Mouse (Mus musculus): ENCODE results near the gene Fam104a. TPM values are rescaled to one million over a fixed set of nuclear protein-coding genes. Genes with fewer than 3 reads are reported as not detected.

The Fam104a gene
- polyA plus RNA-seq, 1 experiment from 2014 or later, result 58.5 TPM

DNA sequence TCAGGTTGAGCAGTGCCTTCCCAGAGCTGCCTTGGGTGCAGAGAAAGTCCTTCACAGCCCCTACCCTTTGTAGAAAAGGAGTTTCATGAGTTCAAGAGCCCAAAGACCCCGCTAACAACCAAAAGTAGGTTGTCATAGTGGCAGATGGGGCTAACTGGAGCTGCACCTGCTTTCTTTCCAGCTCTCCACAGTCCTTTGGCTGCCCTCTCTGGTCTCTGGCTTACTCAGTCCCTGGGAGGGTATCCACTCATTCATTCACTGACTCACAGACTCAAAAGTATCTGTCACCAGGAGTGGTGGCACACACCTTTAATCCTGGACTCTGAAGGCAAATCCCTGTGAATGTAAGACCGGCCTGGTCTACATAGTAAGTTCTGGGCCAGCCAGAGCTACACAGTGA lies 32.2 kb upstream of the Fam104a start:
- H3K27ac ChIP-seq, result no peak overlapping the region
- no peak for ATAC-seq
- H3K27me3 ChIP-seq (replicated peaks), result peaks cover 24% of the 10 kb centered on the region; the same call in 1 of the 2 replicates
- H3K36me3 ChIP-seq, result no peaks in the 10 kb centered on the region
- no peaks in the 10 kb centered on the region for H3K9me3 ChIP-seq (replicated peaks)
- H3K4me3 ChIP-seq, result no peak overlapping the region
- no peak overlapping the region for H3K4me2 ChIP-seq
- H3K9ac ChIP-seq, result no peak overlapping the region
- H3K4me1 ChIP-seq, result peaks cover 9% of the 10 kb centered on the region; the same call in 1 of the 2 replicates
- 67% methylated on average over 2 of the region's 2 CpGs for WGBS (ENCODE audit: insufficient replicate concordance)

DNA sequence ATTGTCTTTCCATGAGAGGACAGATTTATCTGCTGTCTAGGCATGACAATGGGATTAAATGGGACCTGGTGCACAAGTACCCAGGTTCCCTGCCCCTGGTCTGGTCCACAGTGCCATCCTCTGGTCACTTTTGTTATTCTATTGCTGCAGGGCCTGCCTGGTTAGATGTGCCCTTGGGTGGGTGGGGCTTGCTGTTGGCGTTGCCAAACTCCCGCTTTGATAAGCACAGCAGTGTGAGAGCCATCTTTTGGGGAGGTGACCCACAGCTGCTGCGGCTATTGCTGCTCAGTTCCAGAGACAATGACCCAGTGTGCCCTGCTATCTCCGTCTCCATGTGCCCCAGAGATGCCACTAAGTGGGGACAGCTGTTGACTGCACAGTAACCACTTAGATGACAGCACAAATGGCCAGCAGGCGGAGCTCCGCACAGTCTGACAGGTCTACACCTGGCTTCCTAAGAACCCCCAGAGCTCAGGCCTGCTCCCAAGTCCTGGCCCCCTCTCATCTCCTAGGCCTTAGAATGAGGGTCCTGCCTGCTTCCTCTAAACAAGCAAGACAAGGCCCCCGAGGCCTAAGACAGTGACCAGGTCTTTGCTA lies 31.2 kb upstream of the Fam104a start:
- H3K4me2 ChIP-seq, result no peak overlapping the region
- H3K4me3 ChIP-seq, result no peak overlapping the region
- WGBS (ENCODE audit: insufficient replicate concordance), result 51% methylated on average over 7 of the region's 7 CpGs
- H3K9ac ChIP-seq, result no peak overlapping the region
- peaks cover 9% of the 10 kb centered on the region; the same call in 1 of the 2 replicates for H3K4me1 ChIP-seq
- H3K27me3 ChIP-seq (replicated peaks), result peaks cover 34% of the 10 kb centered on the region
- H3K9me3 ChIP-seq (replicated peaks), result no peaks in the 10 kb centered on the region
- H3K27ac ChIP-seq, result no peak overlapping the region
- no peaks in the 10 kb centered on the region for H3K36me3 ChIP-seq
- ATAC-seq, result peak; percentile 31

DNA sequence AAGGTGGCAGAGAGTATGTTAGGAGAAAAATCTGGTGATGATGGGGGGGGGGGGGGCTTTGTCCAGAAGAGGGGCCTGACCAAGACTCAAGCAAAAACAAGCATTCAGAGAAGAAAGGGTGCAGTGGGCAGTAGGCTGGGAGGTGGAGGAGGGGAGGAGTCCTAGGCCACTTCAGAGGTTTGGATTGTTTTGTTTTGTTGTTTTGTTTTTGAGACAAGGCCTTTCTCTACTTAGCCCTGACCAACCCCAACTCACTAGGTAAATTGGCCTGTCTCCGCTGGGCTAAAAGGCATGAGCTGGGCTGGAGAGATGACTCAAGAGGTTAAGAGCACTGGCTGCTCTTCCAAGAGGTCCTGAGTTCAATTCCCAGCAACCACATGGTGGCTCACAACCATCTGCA lies 27.1 kb upstream of the Fam104a start:
- no peaks in the 10 kb centered on the region for H3K9me3 ChIP-seq (replicated peaks)
- H3K4me1 ChIP-seq, result peaks cover 7% of the 10 kb centered on the region; the same call in 1 of the 2 replicates
- H3K36me3 ChIP-seq, result no peaks in the 10 kb centered on the region
- ATAC-seq, result no peak
- no peak overlapping the region for H3K4me3 ChIP-seq
- no peak overlapping the region for H3K9ac ChIP-seq
- H3K27me3 ChIP-seq (replicated peaks), result peaks cover 47% of the 10 kb centered on the region
- WGBS (ENCODE audit: insufficient replicate concordance), result 74% methylated on average over 1 of the region's 1 CpGs
- no peak overlapping the region for H3K27ac ChIP-seq
- H3K4me2 ChIP-seq, result no peak overlapping the region

DNA sequence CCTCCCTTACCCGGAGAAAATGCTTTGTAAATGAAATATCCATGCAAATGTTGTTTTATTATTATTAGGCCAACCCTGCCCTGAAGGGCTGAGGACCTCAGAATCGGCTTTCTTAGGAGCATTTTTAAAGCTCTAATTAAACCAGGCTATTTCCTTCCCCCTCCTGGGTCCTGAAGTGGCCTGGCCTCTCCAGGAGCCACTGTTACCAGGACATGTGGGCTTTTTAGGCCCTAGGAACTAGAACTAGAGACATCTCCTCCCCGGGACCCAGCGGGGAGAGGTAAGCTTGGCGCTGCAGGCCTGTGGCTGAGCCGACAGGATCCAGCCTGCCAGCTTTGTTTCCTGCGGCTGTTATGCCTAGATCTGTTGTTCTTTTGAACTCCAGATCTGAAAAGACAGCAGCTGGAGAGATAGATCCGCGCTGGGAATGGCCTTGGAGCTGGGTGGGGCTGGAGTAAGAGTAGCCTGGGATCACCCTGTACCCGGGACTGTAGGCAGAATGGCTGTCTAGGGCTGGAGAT lies 26.4 kb upstream of the Fam104a start:
- H3K27me3 ChIP-seq (replicated peaks), result peaks cover 47% of the 10 kb centered on the region
- no peak overlapping the region for H3K27ac ChIP-seq
- no peak overlapping the region for H3K4me3 ChIP-seq
- 18% methylated on average over 10 of the region's 10 CpGs for WGBS (ENCODE audit: insufficient replicate concordance)
- no peak overlapping the region for H3K4me2 ChIP-seq
- no peaks in the 10 kb centered on the region for H3K9me3 ChIP-seq (replicated peaks)
- H3K9ac ChIP-seq, result no peak overlapping the region
- ATAC-seq, result no peak
- H3K4me1 ChIP-seq, result peaks cover 5% of the 10 kb centered on the region; the same call in 1 of the 2 replicates
- no peaks in the 10 kb centered on the region for H3K36me3 ChIP-seq

DNA sequence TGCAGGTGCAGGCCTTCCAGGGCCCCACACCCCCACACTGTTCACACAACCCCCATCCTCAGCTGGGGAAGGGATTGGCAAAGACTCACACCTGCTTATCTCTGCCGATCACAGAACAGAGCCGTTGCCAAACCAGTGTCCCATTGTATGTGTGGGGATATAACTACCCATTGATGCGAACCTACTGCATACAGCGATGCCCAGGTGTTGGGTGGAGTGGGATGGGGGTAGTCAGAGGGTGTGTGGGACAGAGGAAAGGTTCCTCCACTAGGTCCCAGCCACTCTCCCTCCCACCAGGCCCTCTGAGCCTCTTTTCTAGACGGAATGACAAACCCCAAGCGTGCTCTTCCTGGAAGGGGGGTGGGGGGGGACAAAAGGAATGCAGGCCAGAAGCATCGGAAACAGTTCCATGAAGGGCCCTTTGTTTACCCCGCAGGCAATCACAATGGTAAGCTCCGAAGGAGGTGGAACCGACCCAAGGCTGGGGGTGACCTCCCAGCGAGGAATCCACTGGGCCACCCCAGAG lies 25.8 kb upstream of the Fam104a start, which contains the start of gene Cpsf4l:
Gene Cpsf4l, minus strand, starts transcription at position 287 of the 526 bp plus-strand sequence.
- no peak within 1 kb of the TSS for H3K4me2 ChIP-seq
- H3K4me3 ChIP-seq, result no peak within 1 kb of the TSS
- ATAC-seq, result no peak; the same call in 1 of the 2 replicates
- H3K9me3 ChIP-seq (replicated peaks), result no peaks in the 10 kb centered on the region
- 0 out of 2 replicates have a peak, but pooled peaks cover under 1% of the 10 kb centered on the region for H3K4me1 ChIP-seq
- H3K36me3 ChIP-seq, result no peaks in the 10 kb centered on the region
- H3K27ac ChIP-seq, result no peak within 1 kb of the TSS
- no peak within 1 kb of the TSS for H3K9ac ChIP-seq
- H3K27me3 ChIP-seq (replicated peaks), result peaks cover 47% of the 10 kb centered on the region
- WGBS (ENCODE audit: insufficient replicate concordance), result 21% methylated on average over 11 of the region's 11 CpGs

DNA sequence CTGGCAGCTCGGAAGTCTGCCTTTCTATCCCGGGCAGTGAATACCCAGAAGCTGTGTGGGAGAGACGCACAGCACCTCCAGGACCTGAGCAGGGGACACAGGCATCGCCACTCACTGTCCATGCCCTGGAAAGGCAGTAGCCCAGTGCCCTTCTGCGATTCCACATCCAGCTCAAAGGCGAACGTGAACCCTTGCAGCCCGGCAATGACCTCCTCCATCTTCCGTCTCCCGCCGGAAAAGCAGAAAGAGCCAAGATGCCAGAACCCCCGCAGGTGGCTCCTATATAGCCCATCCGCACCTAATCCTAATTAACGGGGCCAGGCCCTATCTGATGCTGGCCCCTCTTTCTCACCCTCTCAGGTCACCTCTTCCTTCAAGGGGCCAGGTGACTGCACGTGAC lies 25.3 kb upstream of the Fam104a start:
- H3K4me3 ChIP-seq, result no peak overlapping the region
- no peak overlapping the region for H3K4me2 ChIP-seq
- H3K36me3 ChIP-seq, result no peaks in the 10 kb centered on the region
- H3K9me3 ChIP-seq (replicated peaks), result no peaks in the 10 kb centered on the region
- H3K4me1 ChIP-seq, result no peaks in the 10 kb centered on the region
- WGBS (ENCODE audit: insufficient replicate concordance), result 29% methylated on average over 15 of the region's 15 CpGs
- H3K27ac ChIP-seq, result no peak overlapping the region
- no peak overlapping the region for H3K9ac ChIP-seq
- ATAC-seq, result no peak
- H3K27me3 ChIP-seq (replicated peaks), result peaks cover 47% of the 10 kb centered on the region

DNA sequence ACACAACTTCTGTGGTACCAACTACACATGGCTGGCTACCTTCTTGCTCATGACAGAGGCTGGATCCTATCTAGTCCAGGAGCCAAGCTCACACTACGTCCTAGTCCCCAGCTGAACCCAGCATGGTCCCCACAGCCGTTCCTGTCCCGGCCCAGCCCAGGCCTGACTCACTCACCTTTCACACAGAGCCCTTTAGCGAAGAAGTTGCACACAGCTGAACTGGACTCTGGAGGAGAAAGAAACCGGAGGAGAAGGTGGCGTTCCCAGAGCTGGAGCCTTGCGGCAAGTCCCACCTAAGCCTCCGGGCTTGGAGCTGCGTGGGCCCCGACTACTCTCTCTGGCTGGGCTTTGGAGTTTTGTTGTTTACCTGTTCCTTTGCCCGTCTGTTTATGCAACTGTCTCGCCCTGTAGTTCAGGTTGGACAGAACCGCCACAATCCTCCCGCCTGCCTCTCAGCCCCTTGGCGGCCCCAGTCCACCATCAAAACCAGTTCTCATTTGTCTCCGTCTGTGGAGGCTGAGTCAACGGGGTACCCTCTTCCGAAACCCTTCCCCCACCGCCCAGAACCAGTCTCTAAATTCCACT lies 24.8 kb upstream of the Fam104a start:
- no peak overlapping the region for H3K9ac ChIP-seq
- H3K36me3 ChIP-seq, result no peaks in the 10 kb centered on the region
- H3K4me3 ChIP-seq, result no peak overlapping the region
- no peaks in the 10 kb centered on the region for H3K4me1 ChIP-seq
- no peak overlapping the region for H3K4me2 ChIP-seq
- peaks cover 47% of the 10 kb centered on the region for H3K27me3 ChIP-seq (replicated peaks)
- no peak for ATAC-seq
- H3K9me3 ChIP-seq (replicated peaks), result no peaks in the 10 kb centered on the region
- 52% methylated on average over 19 of the region's 19 CpGs for WGBS (ENCODE audit: insufficient replicate concordance)
- H3K27ac ChIP-seq, result no peak overlapping the region

DNA sequence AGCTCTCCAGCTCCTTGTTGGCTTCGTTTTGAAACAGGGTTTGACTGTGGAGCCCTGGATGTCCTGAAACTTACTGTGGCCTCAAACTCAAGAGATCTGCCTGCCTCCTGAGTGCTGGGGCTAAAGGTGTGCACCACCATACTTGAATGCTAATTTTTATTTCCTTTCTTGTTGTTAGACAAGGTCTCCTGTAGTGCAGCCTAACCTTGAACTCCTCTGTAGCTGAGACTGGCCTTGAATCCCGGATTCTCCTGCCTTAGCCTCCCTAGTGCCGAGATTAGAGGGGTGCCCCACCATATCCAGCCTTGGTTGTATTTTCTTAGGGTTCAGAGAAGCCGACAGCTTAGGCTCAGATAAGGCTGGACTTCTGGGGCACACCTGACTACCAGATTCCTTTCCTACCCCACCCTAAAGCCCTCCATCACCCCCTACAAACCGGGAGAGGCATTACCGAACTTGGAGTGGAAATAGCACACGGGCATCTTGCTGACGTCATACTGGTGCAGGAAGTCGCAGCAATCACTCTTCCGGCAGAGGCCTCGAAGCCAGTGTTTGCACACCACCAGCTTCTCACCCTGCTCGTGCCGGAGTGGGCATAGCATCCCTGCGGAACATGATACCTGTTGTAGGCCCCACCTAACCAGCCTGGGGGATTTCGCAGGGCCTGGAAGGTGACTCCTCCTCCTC lies 22.2 kb upstream of the Fam104a start:
- no peak overlapping the region for H3K27ac ChIP-seq
- no peak overlapping the region for H3K9ac ChIP-seq
- no peaks in the 10 kb centered on the region for H3K9me3 ChIP-seq (replicated peaks)
- H3K27me3 ChIP-seq (replicated peaks), result peaks cover 36% of the 10 kb centered on the region
- H3K36me3 ChIP-seq, result no peaks in the 10 kb centered on the region
- H3K4me2 ChIP-seq, result no peak overlapping the region
- ATAC-seq, result no peak
- whole genome bisulfite sequencing (ENCODE audit: insufficient replicate concordance), result 74% methylated on average over 15 of the region's 15 CpGs
- no peak overlapping the region for H3K4me3 ChIP-seq
- 0 out of 2 replicates have a peak, but pooled peaks cover under 1% of the 10 kb centered on the region for H3K4me1 ChIP-seq

DNA sequence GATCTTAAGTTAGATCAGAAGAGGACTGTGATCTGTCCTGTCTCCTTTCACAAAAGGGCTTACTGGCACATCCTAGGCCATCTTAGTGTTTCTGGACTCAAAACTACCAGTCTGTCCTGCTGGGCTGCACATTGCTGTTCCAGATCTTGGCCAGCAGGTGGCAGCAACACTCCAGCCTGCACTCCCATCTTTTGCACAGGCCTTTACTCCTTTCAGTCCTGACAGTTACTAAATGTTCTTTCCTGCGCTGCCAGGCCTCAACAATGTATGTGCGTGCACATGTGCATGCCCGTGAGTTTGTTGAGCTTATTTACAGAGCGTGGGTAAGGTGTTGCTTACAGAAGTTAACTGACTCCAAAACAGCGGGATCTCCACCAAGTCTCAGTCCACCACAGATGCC lies 19.8 kb upstream of the Fam104a start:
- Histone ChIP-seq H3K27ac (no peak overlapping the region), H3K9me3 (replicated peaks) (no peaks in the 10 kb centered on the region), H3K27me3 (replicated peaks) (peaks cover 12% of the 10 kb centered on the region), H3K4me3 (no peak overlapping the region), H3K4me1 (0 out of 2 replicates have a peak, but pooled peaks cover 3% of the 10 kb centered on the region), H3K4me2 (no peak overlapping the region), H3K36me3 (0 out of 2 replicates have a peak, but pooled peaks cover 4% of the 10 kb centered on the region), H3K9ac (no peak overlapping the region)
- peak; percentile 31; the same call in 1 of the 2 replicates for ATAC-seq
- 40% methylated on average over 5 of the region's 5 CpGs for WGBS (ENCODE audit: insufficient replicate concordance)

DNA sequence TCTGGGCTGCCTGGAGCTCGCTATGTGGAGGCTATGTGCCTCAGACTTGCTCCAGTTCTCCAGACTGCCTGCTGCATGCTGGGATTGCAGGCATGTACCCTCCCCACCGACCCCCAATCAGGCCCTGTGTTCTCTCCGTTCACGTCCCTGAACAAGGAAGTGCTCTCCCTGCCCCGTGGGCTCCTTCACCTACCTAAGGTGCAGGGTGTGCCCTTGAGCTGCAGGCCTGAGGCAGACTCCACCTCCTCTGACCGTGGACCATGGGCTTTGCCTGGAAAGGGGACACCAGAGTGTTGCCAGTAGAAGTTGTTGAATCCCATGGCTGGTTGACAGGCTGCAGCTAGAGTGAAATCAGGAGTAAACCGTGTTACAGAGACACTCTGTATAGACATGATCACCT lies 15.7 kb upstream of the Fam104a start:
- Histone ChIP-seq H3K36me3 (peaks cover 29% of the 10 kb centered on the region), H3K4me3 (no peak overlapping the region), H3K4me2 (no peak overlapping the region), H3K27me3 (replicated peaks) (no peaks in the 10 kb centered on the region; the same call in 1 of the 2 replicates), H3K4me1 (0 out of 2 replicates have a peak, but pooled peaks cover 3% of the 10 kb centered on the region), H3K9ac (no peak overlapping the region), H3K9me3 (replicated peaks) (no peaks in the 10 kb centered on the region), H3K27ac (no peak overlapping the region)
- ATAC-seq, result no peak
- 81% methylated on average over 7 of the region's 7 CpGs for WGBS (ENCODE audit: insufficient replicate concordance)

DNA sequence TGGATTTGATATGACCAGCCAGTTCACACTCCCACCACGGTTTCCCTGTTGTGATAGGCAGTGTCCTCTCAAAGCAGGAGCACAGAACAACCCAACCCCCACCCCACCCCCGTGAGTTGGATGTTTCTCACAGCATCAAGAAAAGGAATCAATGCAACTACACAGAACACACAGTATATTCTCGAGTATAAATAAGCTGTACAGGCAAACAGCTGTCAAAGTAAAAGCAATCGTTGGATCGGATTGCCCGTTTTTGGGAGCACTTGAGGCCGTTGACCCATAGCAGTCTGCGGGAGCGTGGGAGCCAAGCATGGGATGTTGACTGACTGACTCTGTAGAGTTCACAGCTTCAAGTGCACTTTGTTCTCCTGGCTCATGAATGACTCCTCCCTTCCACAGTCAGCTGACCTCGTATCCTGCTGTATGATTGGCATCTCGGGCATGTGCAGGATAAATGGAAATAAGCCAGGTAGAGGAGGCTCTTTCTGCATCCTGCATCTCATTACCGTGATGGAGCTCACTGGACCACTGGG lies 14.1 kb upstream of the Fam104a start:
- ATAC-seq, result peak; percentile 53; the same call in 1 of the 2 replicates
- Histone ChIP-seq H3K36me3 (peaks cover 45% of the 10 kb centered on the region), H3K9me3 (replicated peaks) (no peaks in the 10 kb centered on the region), H3K27ac (no peak overlapping the region), H3K4me3 (no peak overlapping the region), H3K4me1 (0 out of 2 replicates have a peak, but pooled peaks cover 3% of the 10 kb centered on the region), H3K27me3 (replicated peaks) (no peaks in the 10 kb centered on the region; the same call in 1 of the 2 replicates), H3K9ac (no peak overlapping the region), H3K4me2 (no peak overlapping the region)
- 79% methylated on average over 12 of the region's 12 CpGs for WGBS (ENCODE audit: insufficient replicate concordance)
